Mouse (Mus musculus): Measurements from ENCODE around the gene Pdpr. TPM values are rescaled to one million over a fixed set of nuclear protein-coding genes. Genes with fewer than 3 reads are reported as not detected.
A peak's percentile ranks its signal among the peaks of the same experiment; 100 is the strongest.

Pdpr gene
- total and polyA plus RNA-seq, 3 experiments: 8.3 to 11.6 (median 8.3) TPM

- in situ Hi-C loops (cut with MboI; ENCODE audit: low pct_ligation_motif_present, low pct_unique_long_range_greater_than_20kb, low sequenced_read_pairs) (loop anchor here (25.0 kb wide), 1 partner anchor 442 kb away; no protein-coding TSS in a partner anchor), dilution Hi-C loops (cut with MboI; ENCODE audit: extremely low pct_ligation_motif_present, extremely low pct_unique_long_range_greater_than_20kb, low sequenced_read_pairs) (no loop called here)
Measured at GRCm38 (mm10) chr8:111079461-111079860, 15.0 kb upstream of the Pdpr start.

GRCm38 (mm10) chr8:111079861-111080271, 14.6 kb upstream of the Pdpr start:
- Histone ChIP-seq H3K9ac (ENCODE audit: insufficient read depth, low read depth) (no peak overlapping the region), H3K27me3 (replicated peaks) (peaks cover 26% of the 10 kb centered on the region), H3K4me2 (ENCODE audit: insufficient read depth, low read depth, poor library complexity, severe bottlenecking) (no peak overlapping the region), H3K27ac (ENCODE audit: insufficient read depth, low read depth) (no peak overlapping the region), H3K9me3 (replicated peaks; ENCODE audit: low read length) (no peaks in the 10 kb centered on the region), H3K79me2 (replicated peaks; ENCODE audit: control insufficient read depth, extremely low read depth, insufficient read depth, poor library complexity, severe bottlenecking) (no peaks in the 10 kb centered on the region), H3K4me3 (replicated peaks in 1 of 3; ENCODE audit: low read depth in 2 of 3, low read length in 2 of 3, poor library complexity in 1 of 3) (no peak overlapping the region), H3K36me3 (replicated peaks in 1 of 2; ENCODE audit: control insufficient read depth in 1 of 2, insufficient read depth in 1 of 2, low read length in 1 of 2) (no peaks in the 10 kb centered on the region), H3K4me1 (ENCODE audit: control insufficient read depth in 1 of 2, insufficient read depth in 2 of 2) (no peaks in the 10 kb centered on the region; a peak in 1 of 4 replicates)
- DNase-seq (ENCODE audit: extremely low read depth): no peak
- TF ChIP-seq SIN3A (IDR thresholded peaks at IDR 0.05; ENCODE audit: low read length): no peak
- no peak for TF ChIP-seq MXI1 (IDR thresholded peaks at IDR 0.05; ENCODE audit: low read depth, low read length)
- TF ChIP-seq JUND (conservative IDR thresholded peaks at IDR 0.05; ENCODE audit: low read depth, low read length): no peak
- no peak for TF ChIP-seq ETS1 (conservative IDR thresholded peaks at IDR 0.05; ENCODE audit: low read depth, low read length)
- no peak for TF ChIP-seq USF2 (conservative IDR thresholded peaks at IDR 0.05; ENCODE audit: low read depth, low read length)
- no peak for TF ChIP-seq TBP (conservative IDR thresholded peaks at IDR 0.05; ENCODE audit: low read depth, low read length)
- TF ChIP-seq IRF4 (IDR thresholded peaks at IDR 0.05; ENCODE audit: low read depth, low read length): no peak
- TF ChIP-seq CTCF (conservative IDR thresholded peaks at IDR 0.05 in 1 of 2, IDR thresholded peaks at IDR 0.05 in 1 of 2; ENCODE audit: low read depth in 2 of 2, low read length in 2 of 2): peak in 1 of 2 experiments; percentile 70; a peak in 2 of 4 replicates
- TF ChIP-seq GABPA (IDR thresholded peaks at IDR 0.05; ENCODE audit: insufficient replicate concordance, low read depth, low read length): no peak
- no peak for TF ChIP-seq ZKSCAN1 (IDR thresholded peaks at IDR 0.05; ENCODE audit: borderline replicate concordance, low read depth, low read length)
- TF ChIP-seq PAX5 (IDR thresholded peaks at IDR 0.05; ENCODE audit: low read length): no peak
- TF ChIP-seq MEF2A (IDR thresholded peaks at IDR 0.05; ENCODE audit: borderline replicate concordance, low read depth, low read length): no peak
- TF ChIP-seq RAD21 (IDR thresholded peaks at IDR 0.05; ENCODE audit: low read depth, low read length): peak; percentile 76
- no peak for TF ChIP-seq MYC (IDR thresholded peaks at IDR 0.05; ENCODE audit: low read depth, low read length)
- no peak for TF ChIP-seq E2F4 (IDR thresholded peaks at IDR 0.05; ENCODE audit: insufficient replicate concordance, low read depth, low read length)
- no peak for TF ChIP-seq NRF1 (IDR thresholded peaks at IDR 0.05; ENCODE audit: low read depth, low read length)
- no peak for TF ChIP-seq BHLHE40 (IDR thresholded peaks at IDR 0.05; ENCODE audit: low read depth, low read length)
- TF ChIP-seq TCF12 (IDR thresholded peaks at IDR 0.05; ENCODE audit: low read depth, low read length): no peak
- no peak for TF ChIP-seq ZNF384 (IDR thresholded peaks at IDR 0.05; ENCODE audit: low read depth, low read length)
- TF ChIP-seq EP300 (IDR thresholded peaks at IDR 0.05; ENCODE audit: low read length): no peak
- no peak for TF ChIP-seq JUN (IDR thresholded peaks at IDR 0.05; ENCODE audit: insufficient read depth, low read depth, low read length)
- TF ChIP-seq MAZ (IDR thresholded peaks at IDR 0.05; ENCODE audit: low read depth, low read length): no peak
- TF ChIP-seq SMC3 (IDR thresholded peaks at IDR 0.05; ENCODE audit: low read depth, low read length): peak; percentile 54
- no peak for TF ChIP-seq CHD2 (IDR thresholded peaks at IDR 0.05; ENCODE audit: low read length)
- TF ChIP-seq UBTF (IDR thresholded peaks at IDR 0.05; ENCODE audit: low read depth, low read length): no peak
- TF ChIP-seq ZC3H11A (IDR thresholded peaks at IDR 0.05; ENCODE audit: low read depth, low read length): no peak
- TF ChIP-seq KAT2A (IDR thresholded peaks at IDR 0.05; ENCODE audit: insufficient replicate concordance, low read length): no peak
- dilution Hi-C loops (cut with MboI; ENCODE audit: extremely low pct_ligation_motif_present, extremely low pct_unique_long_range_greater_than_20kb, low sequenced_read_pairs) (no loop called here), in situ Hi-C loops (cut with MboI; ENCODE audit: low pct_ligation_motif_present, low pct_unique_long_range_greater_than_20kb, low sequenced_read_pairs) (loop anchor here (5.0 to 25.0 kb wide), 2 partner anchors 323 to 443 kb away; no protein-coding TSS in a partner anchor)

More at GRCm38 (mm10) chr8:111079461-111079860, 15.0 kb upstream of the Pdpr start:
- Histone ChIP-seq H3K79me2 (replicated peaks; ENCODE audit: control insufficient read depth, extremely low read depth, insufficient read depth, poor library complexity, severe bottlenecking) (no peaks in the 10 kb centered on the region), H3K9me3 (replicated peaks; ENCODE audit: low read length) (no peaks in the 10 kb centered on the region), H3K27ac (ENCODE audit: insufficient read depth, low read depth) (no peak overlapping the region), H3K4me2 (ENCODE audit: insufficient read depth, low read depth, poor library complexity, severe bottlenecking) (no peak overlapping the region), H3K4me1 (ENCODE audit: control insufficient read depth in 1 of 2, insufficient read depth in 2 of 2) (no peaks in the 10 kb centered on the region; a peak in 1 of 4 replicates), H3K36me3 (replicated peaks in 1 of 2; ENCODE audit: control insufficient read depth in 1 of 2, insufficient read depth in 1 of 2, low read length in 1 of 2) (no peaks in the 10 kb centered on the region), H3K4me3 (replicated peaks in 1 of 3; ENCODE audit: low read depth in 2 of 3, low read length in 2 of 3, poor library complexity in 1 of 3) (no peak overlapping the region), H3K9ac (ENCODE audit: insufficient read depth, low read depth) (no peak overlapping the region), H3K27me3 (replicated peaks) (peaks cover 26% of the 10 kb centered on the region)
- TF ChIP-seq SIN3A (IDR thresholded peaks at IDR 0.05; ENCODE audit: low read length) (no peak), EP300 (IDR thresholded peaks at IDR 0.05; ENCODE audit: low read length) (no peak), JUND (conservative IDR thresholded peaks at IDR 0.05; ENCODE audit: low read depth, low read length) (no peak), RAD21 (IDR thresholded peaks at IDR 0.05; ENCODE audit: low read depth, low read length) (no peak), ZMIZ1 (IDR thresholded peaks at IDR 0.05; ENCODE audit: low read depth, low read length) (no peak), NRF1 (IDR thresholded peaks at IDR 0.05; ENCODE audit: low read depth, low read length) (no peak), MEF2A (IDR thresholded peaks at IDR 0.05; ENCODE audit: borderline replicate concordance, low read depth, low read length) (no peak), MAZ (IDR thresholded peaks at IDR 0.05; ENCODE audit: low read depth, low read length) (no peak), JUN (IDR thresholded peaks at IDR 0.05; ENCODE audit: insufficient read depth, low read depth, low read length) (no peak), UBTF (IDR thresholded peaks at IDR 0.05; ENCODE audit: low read depth, low read length) (no peak), ELF1 (IDR thresholded peaks at IDR 0.05; ENCODE audit: low read depth, low read length) (no peak), CTCF (conservative IDR thresholded peaks at IDR 0.05 in 1 of 2, IDR thresholded peaks at IDR 0.05 in 1 of 2; ENCODE audit: low read depth in 2 of 2, low read length in 2 of 2) (no peak), MXI1 (IDR thresholded peaks at IDR 0.05; ENCODE audit: low read depth, low read length) (no peak), MYC (IDR thresholded peaks at IDR 0.05; ENCODE audit: low read depth, low read length) (no peak), NELFE (IDR thresholded peaks at IDR 0.05; ENCODE audit: low read depth, low read length) (no peak), POLR2AphosphoS2 (IDR thresholded peaks at IDR 0.05; ENCODE audit: low read depth, low read length) (no peak)
- DNase-seq (ENCODE audit: extremely low read depth): no peak
